Mouse (Mus musculus): ENCODE data around the gene Radil.

Radil gene

DNA sequence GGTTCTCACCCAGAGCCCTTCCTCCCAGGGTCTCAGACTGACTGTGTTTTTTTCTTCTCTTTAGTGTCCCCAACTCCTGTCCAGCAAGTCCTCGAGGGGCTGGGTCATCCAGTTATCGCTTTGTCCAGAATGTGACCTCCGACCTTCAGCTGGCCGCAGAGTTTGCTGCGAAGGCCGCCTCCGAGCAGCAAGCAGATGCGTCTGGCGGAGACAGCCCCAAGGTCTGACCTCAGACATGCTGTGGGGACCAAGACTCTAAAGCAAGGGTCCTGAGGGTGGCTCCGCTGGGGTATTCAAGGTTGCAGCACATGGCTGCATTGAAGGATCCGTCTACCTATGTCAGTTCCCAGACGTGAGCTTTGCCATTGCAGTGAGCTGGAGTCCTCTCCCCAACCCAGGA lies 102.3 kb downstream of the Radil start:
- DNase-seq (ENCODE audit: extremely low spot score, low spot score), result no peak

DNA sequence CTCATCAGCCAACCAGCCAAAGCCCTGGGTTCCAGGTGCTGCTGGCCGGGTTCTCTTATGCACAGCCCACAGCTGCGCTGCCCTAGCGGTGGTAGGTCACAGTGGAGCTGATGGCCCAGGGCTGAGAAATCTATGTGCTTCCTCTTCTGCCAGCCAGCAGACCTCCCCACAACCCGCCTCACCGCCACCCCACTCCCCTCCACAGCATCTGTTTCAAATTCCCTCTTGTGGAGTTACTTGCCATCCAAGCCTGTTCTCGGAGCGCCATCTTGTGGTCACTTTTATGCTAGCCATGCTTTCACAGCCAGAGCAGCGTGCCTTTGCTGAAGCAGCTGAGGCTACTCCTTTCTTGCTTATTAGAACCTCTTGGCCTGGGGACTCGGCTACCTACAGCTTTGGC lies 102.8 kb downstream of the Radil start:
- DNase-seq (ENCODE audit: extremely low spot score, low spot score), result peak; percentile 98

DNA sequence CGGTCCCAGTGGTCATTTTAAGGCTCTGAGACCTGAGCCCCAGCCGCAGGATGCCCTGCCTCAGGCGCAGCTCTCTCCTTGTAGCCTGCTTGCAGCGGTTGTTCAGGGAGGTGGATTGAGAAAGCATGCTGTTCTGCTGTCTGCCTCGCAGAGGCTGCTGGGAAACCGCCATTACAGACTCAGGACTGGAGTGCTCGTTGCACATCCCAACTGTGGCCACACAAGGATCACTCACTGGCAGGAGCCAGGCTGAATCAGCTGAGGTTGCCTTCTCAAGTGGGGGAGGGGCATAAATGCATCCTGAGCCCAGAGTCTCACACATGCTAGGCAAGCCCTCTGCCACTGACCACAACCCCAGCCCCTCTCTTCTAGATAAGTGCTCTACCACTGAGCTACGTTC lies 105.2 kb downstream of the Radil start:
- no peak for DNase-seq (ENCODE audit: extremely low spot score, low spot score)

DNA sequence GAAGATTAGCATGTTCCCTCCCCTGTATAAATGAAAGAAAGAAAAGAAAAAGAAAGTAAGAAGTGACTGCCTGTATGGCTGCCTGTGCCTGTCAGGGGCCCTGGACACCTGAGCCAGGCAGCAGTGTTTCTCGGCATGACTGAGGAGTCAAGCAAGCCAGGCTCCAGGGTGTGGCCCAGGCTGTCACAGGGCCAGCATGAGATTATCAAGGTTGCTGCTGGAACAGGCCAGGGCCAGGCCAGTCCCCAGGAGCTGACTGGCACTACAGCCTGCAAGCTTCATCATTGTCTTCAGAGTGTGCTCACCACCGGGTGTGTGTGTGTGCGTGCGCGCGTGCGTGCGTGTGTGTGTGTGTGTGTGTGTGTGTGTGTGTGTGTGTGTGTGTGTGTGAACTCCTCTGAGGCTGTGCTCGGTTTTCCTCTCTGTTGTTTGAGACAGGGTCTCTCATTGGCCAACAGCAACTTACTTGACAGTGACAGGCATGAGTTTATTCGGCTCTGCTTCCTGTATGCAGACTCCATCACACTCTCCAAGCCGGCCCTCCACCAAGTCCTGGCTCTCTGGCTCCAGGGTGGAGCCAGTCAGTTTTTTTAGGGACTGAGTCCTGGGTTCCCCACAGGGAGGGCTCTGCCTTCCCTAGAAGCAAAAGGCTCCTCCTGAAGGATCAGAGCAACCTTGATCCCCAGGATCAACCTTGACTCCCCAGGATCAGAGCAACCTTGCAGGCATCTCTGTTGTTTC lies 105.9 kb downstream of the Radil start:
- DNase-seq (ENCODE audit: extremely low spot score, low spot score), result no peak

DNA sequence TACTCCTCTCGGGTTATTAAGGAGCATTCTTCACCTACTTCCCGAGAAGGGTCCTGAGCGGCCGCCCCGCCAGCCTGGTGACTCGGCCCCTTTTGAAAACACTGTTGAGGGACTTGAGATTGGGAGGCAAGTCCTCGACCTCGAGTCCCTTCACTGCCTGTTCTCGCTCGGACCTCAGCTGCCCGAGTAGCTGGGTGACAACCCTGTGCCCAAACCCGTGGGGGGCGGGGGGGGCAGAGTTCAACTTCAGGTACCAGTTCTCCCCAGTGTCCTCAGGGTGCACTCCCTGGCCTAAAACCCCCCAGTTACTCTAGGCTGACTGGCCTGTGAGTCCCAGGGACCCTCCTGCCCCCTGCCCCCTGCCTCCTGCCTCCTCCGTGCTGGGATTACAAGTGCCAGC lies 106.9 kb downstream of the Radil start:
- no peak for DNase-seq (ENCODE audit: extremely low spot score, low spot score)

DNA sequence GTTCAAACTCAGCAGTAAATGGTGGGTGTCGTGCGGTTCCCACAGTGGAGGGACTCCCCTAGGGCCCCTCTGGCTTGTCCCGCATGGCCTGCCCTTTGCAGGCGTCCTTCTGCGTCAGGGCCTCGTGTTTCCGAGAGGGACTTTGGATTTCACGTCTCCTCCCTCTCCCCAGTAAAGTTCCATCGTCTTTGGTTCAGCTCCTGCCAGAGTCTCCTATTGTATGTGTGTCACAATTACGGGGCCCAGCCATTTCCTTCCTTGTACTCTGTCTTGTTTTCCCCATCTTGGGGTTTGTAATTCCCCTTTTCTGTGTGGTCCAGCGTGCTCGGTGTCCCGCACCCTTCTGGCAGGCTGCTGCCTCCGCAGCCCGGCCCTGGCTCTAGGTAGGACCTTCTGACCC lies 107.4 kb downstream of the Radil start:
- DNase-seq (ENCODE audit: extremely low spot score, low spot score), result no peak

DNA sequence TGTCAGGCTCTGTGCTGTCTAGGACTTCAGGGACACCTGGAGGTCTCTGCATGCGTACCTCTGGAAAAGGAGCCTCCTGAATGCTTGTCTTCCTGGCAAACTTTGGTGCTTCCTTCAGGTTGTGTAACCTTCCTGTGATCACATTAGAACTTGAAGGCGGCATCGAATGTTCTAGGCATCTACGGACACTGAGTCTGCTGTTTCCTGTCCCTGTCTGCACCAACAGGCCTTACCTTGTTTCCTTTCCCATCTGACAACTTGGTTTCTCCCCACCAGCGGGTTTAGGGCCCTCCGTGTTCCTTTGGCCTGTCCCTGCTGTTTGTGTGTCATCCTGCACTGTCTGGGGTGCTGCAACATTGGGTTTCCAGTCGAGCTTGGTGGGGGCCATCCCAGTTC lies 108.9 kb downstream of the Radil start:
- no peak for DNase-seq (ENCODE audit: extremely low spot score, low spot score)

DNA sequence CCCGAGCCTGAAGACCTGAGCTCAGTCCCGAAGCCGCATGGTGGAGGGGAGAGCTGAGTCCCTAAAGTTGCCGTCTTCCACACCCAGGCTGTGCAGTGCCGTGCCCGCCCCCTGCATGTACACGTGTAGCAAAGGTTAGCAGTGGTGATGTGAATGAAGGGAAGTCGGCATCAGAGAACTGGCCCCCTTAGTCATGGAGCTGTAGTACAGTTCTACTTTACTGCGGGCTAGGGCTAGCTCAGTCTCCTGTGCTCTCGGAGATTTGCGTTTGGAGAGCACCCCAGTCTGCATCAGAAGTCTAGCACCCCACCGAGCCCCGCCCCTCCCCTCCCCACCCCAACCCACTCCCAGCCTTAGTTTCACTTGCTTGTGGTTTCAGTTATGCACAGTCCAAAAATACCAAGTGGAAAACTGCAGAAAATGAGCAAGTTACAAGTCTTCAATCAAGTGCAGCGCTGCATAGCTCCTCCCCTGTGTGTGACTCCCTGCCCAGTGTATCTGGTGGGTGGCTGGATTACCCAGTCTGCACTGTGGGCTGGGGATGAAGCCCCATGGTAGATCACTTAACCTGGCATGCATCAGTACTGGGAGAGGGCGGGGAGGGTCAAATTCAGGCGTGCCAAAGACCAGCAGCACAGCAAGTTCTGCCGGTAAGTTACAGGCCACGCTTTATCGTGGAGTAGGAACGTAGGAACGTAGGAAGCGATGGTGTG lies 109.4 kb downstream of the Radil start:
- DNase-seq (ENCODE audit: extremely low spot score, low spot score), result no peak

DNA sequence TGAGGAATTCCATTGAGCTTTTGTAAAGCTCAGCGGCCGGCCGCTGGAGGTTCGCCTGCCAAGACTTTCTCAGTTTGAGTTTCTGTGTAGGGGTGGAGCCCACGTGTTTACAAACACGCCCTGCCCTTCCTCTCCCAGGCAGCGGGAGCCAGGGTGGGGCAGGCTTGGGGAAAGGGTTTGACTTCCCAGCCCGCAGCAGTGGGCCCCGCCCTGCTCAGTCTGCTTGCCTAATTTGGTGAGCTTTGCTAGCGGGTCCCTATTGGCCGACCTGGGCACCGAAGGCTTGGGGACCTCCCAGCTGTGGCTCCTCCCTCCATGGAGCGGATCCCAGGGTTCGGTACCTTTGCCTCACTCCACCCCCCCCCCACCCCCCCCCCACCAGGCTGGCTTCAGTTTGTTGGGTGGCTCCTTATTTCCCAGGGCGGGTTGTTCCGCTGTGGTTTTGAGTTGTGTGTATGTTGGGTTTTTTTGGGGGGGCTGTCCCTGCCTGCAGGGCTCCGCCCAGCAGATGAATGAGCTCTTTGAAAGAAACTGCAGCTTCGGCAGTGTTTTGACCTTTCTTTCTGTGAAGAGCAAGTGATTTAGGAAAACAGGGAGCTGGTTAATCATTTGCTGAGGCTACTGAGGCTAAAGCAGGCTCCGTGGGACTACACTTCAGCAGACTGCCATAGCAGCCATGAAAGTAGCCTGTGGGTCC lies 110.3 kb downstream of the Radil start:
- DNase-seq (ENCODE audit: extremely low spot score, low spot score), result peak; percentile 82

DNA sequence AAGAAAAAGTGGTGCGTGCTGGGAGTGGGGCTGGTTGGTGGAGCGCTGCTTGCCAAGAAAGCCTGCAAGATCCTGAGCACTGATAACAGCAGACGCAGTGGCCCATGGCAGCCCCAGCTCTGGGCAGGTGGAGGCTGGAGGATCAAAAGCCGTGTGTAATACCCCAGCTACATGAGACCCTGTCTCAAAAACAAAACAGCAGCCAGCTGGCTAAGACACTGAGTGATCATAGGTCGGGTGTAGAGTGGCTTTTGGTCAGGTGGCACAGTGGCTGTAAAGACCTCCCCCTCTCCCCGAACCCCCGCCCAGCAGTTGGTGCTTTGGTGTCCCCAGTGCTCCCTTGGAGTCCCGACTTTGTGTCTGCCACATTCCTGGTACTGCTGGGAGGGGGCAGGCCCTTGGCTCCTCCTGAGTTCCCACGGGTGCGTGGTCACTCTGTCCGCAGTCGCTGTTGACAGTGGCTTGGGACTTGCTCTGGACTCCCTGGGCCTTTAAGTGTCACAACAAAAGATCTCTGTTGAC lies 110.9 kb downstream of the Radil start:
- DNase-seq (ENCODE audit: extremely low spot score, low spot score), result no peak

DNA sequence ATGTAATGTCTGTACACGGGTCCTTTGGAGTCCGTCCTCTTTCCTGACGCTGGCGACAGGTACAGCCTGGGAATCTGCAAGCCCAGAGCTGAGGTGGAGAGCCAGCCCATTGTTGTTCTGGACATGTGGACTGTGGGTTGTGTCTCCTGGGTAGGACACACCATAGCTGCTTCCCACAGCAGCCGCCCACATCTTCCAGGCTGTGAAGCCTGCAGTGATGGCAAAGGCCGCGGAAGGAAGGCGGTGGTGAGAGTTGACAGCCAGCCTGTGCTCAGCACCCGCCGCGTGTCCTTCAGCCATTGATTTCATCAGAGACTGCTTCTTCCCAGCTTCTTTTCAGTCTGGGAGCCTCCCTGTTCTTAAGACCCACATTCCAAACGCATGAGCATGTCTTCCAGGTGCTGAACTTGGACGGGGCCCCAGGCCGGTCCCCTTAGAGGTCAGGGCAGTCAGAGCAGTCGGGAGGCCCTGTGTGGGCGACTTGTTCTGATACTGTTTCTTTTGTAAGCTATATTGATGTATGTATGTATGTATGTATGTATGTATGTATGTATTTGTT lies 112.4 kb downstream of the Radil start:
- DNase-seq (ENCODE audit: extremely low spot score, low spot score), result no peak

DNA sequence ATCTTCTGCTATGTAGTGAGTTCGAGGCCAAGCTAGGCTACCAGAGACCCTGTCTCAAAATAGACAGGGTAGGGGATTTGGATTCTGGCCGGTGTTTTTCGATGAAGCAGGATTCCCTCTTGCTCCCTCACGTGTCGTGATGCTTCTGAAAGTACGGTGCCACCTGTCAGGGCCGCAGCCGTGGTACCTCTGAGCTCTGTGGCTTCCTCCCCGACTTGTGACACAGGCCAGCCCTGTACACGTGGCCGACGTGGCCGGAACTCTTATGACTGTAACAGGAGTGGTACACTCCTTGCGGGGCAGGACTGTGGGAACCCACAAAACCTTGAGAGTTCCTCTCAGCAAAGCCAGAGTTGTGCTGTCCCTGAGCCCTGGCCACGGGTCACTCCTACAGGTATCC lies 115.2 kb downstream of the Radil start:
- no peak for DNase-seq (ENCODE audit: extremely low spot score, low spot score)
